Mouse (Mus musculus): ENCODE results near the gene Orai2. TPM values are rescaled to one million over a fixed set of nuclear protein-coding genes. Genes with fewer than 3 reads are reported as not detected.
"Not testable (repeated sequence)": the region's sequence is repeated elsewhere in the genome, so short reads cannot be mapped to it uniquely, and the experiment has no call there.

Orai2 gene
- total RNA-seq, 2 experiments from 2014 or later = 4.9 to 7.8 TPM

GRCm38 (mm10) chr5:136136292-136136990, 34.1 kb downstream of the Orai2 start:
- no peak for DNase-seq

- peak; percentile 95 for DNase-seq
Observed at GRCm38 (mm10) chr5:136135571-136136291, 34.8 kb downstream of the Orai2 start, which contains the start of the genes Lrwd1 and Alkbh4. Lrwd1 (minus strand) TSS chr5:136136074. Alkbh4 (plus strand) TSS chr5:136136146.

GRCm38 (mm10) chr5:136122165-136122564, 48.3 kb downstream of the Orai2 start:
- DNase-seq = no peak

GRCm38 (mm10) chr5:136116784-136117112, 53.8 kb downstream of the Orai2 start:
- no peak for DNase-seq

- peak; percentile 97 for DNase-seq
Observed at GRCm38 (mm10) chr5:136115891-136116783, 54.4 kb downstream of the Orai2 start, which contains the start of gene Polr2j. Polr2j (plus strand) TSS chr5:136116631.

GRCm38 (mm10) chr5:136113546-136113945, 57.0 kb downstream of the Orai2 start:
- DNase-seq = not testable (repeated sequence)

GRCm38 (mm10) chr5:136109042-136109441, 61.5 kb downstream of the Orai2 start:
- DNase-seq = no peak

GRCm38 (mm10) chr5:136108486-136108885, 62.0 kb downstream of the Orai2 start:
- DNase-seq = no peak

- DNase-seq = peak; percentile 37
Observed at GRCm38 (mm10) chr5:136104511-136104910, 66.0 kb downstream of the Orai2 start.

GRCm38 (mm10) chr5:136102099-136102820, 68.3 kb downstream of the Orai2 start:
- peak; percentile 73 for DNase-seq

- DNase-seq = no peak
Observed at GRCm38 (mm10) chr5:136098536-136098935, 72.0 kb downstream of the Orai2 start.

Small RNAs within 50 kb of the gene (microRNA-seq; reads per million reads assigned to microRNA genes)
- 0 to 1.0 reads per million in 2 experiments for gene Mir7035

Other genes with a start within 250 kb of the Orai2 start
- 100 to 1,000 TPM; 302 to 322 TPM for gene Ywhag, start 236.1 kb downstream of the Orai2 start, total RNA-seq (2021)
- 1 to 10 TPM in 1 of 2 experiments, under 1 TPM in 1; 0.78 to 1.1 TPM for gene Ssc4d, start 196.2 kb downstream of the Orai2 start, total RNA-seq (2021)
- not detected for gene Zp3, start 190.6 kb downstream of the Orai2 start, total RNA-seq (2021)
- gene Dtx2, start 175.9 kb downstream of the Orai2 start, total RNA-seq (2021) = 1 to 10 TPM; 7.7 to 9.2 TPM
- gene Upk3b, start 132.2 kb downstream of the Orai2 start, total RNA-seq (2021) = under 1 TPM in 1 of 2 experiments, not detected in 1; 0.14 TPM
- gene Upk3bl, start 116.2 kb downstream of the Orai2 start, total RNA-seq (2021) = not detected
- gene Rasa4, start 86.8 kb downstream of the Orai2 start, total RNA-seq (2021) = 10 to 100 TPM; 12.9 to 20.5 TPM
- 10 to 100 TPM; 71.2 to 75.6 TPM for gene Polr2j, start 54.1 kb downstream of the Orai2 start, total RNA-seq (2021)
- 1 to 10 TPM; 4.9 to 7.4 TPM for gene Lrwd1, start 34.6 kb downstream of the Orai2 start, total RNA-seq (2021)
- 1 to 10 TPM; 5.0 to 6.2 TPM for gene Alkbh4, start 34.6 kb downstream of the Orai2 start, total RNA-seq (2021)
- 10 to 100 TPM; 26.9 to 28.2 TPM for gene Prkrip1, start 28.2 kb upstream of the Orai2 start, total RNA-seq (2021)
- 10 to 100 TPM; 10.3 to 11.5 TPM for gene Sh2b2, start 75.8 kb upstream of the Orai2 start, total RNA-seq (2021)

Data from gastrocnemius, postnatal 10 days (tissue).